Mouse (Mus musculus) heart, adult 2 months (tissue): Measurements from ENCODE around the gene Opa3.
A peak's percentile ranks its signal among the peaks of the same experiment; 100 is the strongest.

ENCODE experiments used
- CTCF ChIP-seq: fragments of 200-600 bp; IDR thresholded peaks from 2 replicates; pipeline ENCODE4 v1.8.1; 2022; ENCODE audit warnings: antibody characterized with exemption, mild to moderate bottlenecking, moderate library complexity
- EP300 ChIP-seq: fragments of 200-500 bp; IDR thresholded peaks from 2 replicates; pipeline ENCODE4 v1.6.1; 2011; ENCODE audit warnings: low read depth, low read length, control low read depth; ENCODE audit not compliant: insufficient read depth

- TF ChIP-seq EP300 (0 out of 2 replicates have a peak, but pooled peaks have one; percentile 24), CTCF (no peak)
Observed at GRCm38 (mm10) chr7:19236411-19236810, 8.3 kb downstream of the Opa3 start.
